Comparison of ENCODE assay signal across 8 mouse cellular contexts in genomic region chr7:112227266-112227562, GRCm38 (mm10). TPM values are rescaled to one million over a fixed set of nuclear protein-coding genes. Genes with fewer than 3 reads are reported as not detected.
DNase-seq lines count a peak whose midpoint lies in the region; ATAC-seq and TF ChIP-seq lines count a peak whose summit lies in the region.

No protein-coding gene starts in this region.

- peak overlapping the region; percentile 87 for H3K4me2 ChIP-seq in lung, postnatal 0 days (replicated peaks; ENCODE audit: low read depth, low read length)
- peak overlapping the region; percentile 99 for H3K4me2 ChIP-seq in limb, embryonic 13.5 days (replicated peaks)
- H3K4me2 ChIP-seq in stomach, embryonic 16.5 days (ENCODE audit: low read depth, low read length), result peak overlapping the region; percentile 69

- H3K4me3 ChIP-seq in heart, adult 2 months, result peak overlapping the region; percentile 91
- peak overlapping the region; percentile 64 for H3K4me3 ChIP-seq in lung, postnatal 0 days (ENCODE audit: low read depth, low read length)
- H3K4me3 ChIP-seq in limb, embryonic 13.5 days, result peak overlapping the region; percentile 52; the same call in 1 of the 2 replicates
- H3K4me3 ChIP-seq in stomach, embryonic 16.5 days (replicated peaks; ENCODE audit: low read length), result peak overlapping the region; percentile 72

- H3K4me1 ChIP-seq in heart, adult 2 months (ENCODE audit: control insufficient read depth, insufficient read depth, low read length), result peaks cover 17% of the 10 kb centered on the region
- H3K4me1 ChIP-seq in lung, postnatal 0 days (ENCODE audit: insufficient read depth, low read depth, low read length), result peaks cover 6% of the 10 kb centered on the region; the same call in 1 of the 2 replicates
- H3K4me1 ChIP-seq in limb, embryonic 13.5 days, result peaks cover 17% of the 10 kb centered on the region
- peaks cover 13% of the 10 kb centered on the region; the same call in 1 of the 2 replicates for H3K4me1 ChIP-seq in stomach, embryonic 16.5 days (ENCODE audit: control insufficient read depth, insufficient read depth, low read length)

- no peaks in the 10 kb centered on the region for H3K9me3 ChIP-seq in lung, postnatal 0 days (ENCODE audit: low read length)
- H3K9me3 ChIP-seq in limb, embryonic 13.5 days, result no peaks in the 10 kb centered on the region
- no peaks in the 10 kb centered on the region for H3K9me3 ChIP-seq in stomach, embryonic 16.5 days (replicated peaks; ENCODE audit: control insufficient read depth, low read length)

- TF ChIP-seq POLR2A in heart, adult 2 months (IDR thresholded peaks at IDR 0.05; ENCODE audit: insufficient read depth, low read depth, low read length), result no peak

- H3K9ac ChIP-seq in heart, adult 2 months (ENCODE audit: low read depth, low read length), result peak overlapping the region; percentile 85
- peak overlapping the region; percentile 60 for H3K9ac ChIP-seq in lung, postnatal 0 days (replicated peaks; ENCODE audit: low read depth)
- no peak overlapping the region for H3K9ac ChIP-seq in limb, embryonic 13.5 days
- H3K9ac ChIP-seq in stomach, embryonic 16.5 days (ENCODE audit: low read length), result peak overlapping the region; percentile 79

- TF ChIP-seq CTCF in heart, adult 2 months (IDR thresholded peaks at IDR 0.05), result no peak
- TF ChIP-seq CTCF in lung, postnatal 0 days (IDR thresholded peaks at IDR 0.05), result no peak

- no peak for TF ChIP-seq EP300 in heart, adult 2 months (IDR thresholded peaks at IDR 0.05; ENCODE audit: insufficient read depth, low read depth, low read length)
- TF ChIP-seq EP300 in lung, postnatal 0 days (IDR thresholded peaks at IDR 0.05), result no peak

- DNase-seq in heart, adult 2 months, result no peak
- DNase-seq in heart, adult 18-20 months, result no peak
- DNase-seq in lung, postnatal 0 days (ENCODE audit: low spot score), result no peak
- DNase-seq in lung, postnatal 25 days (ENCODE audit: low spot score), result no peak
- DNase-seq in layer of hippocampus, postnatal 14 days (ENCODE audit: low spot score in 2 of 2), result no peak
- DNase-seq in left cerebral cortex, adult 18-20 months (ENCODE audit: low spot score in 2 of 2), result no peak

- peaks cover 2% of the 10 kb centered on the region; the same call in 1 of the 2 replicates for H3K79me2 ChIP-seq in heart, adult 2 months (replicated peaks; ENCODE audit: control insufficient read depth, insufficient read depth, low read length)

- H3K27me3 ChIP-seq in heart, adult 2 months (ENCODE audit: control insufficient read depth, insufficient read depth, low read length), result no peaks in the 10 kb centered on the region
- no peaks in the 10 kb centered on the region for H3K27me3 ChIP-seq in lung, postnatal 0 days (replicated peaks; ENCODE audit: insufficient read depth, low read length)
- H3K27me3 ChIP-seq in limb, embryonic 13.5 days, result peaks cover 58% of the 10 kb centered on the region
- H3K27me3 ChIP-seq in stomach, embryonic 16.5 days (ENCODE audit: control insufficient read depth, insufficient read depth, low read length), result 0 out of 2 replicates have a peak, but pooled peaks cover 5% of the 10 kb centered on the region

- intact Hi-C loops in heart, adult 2 months (cut with DNase I), result loop anchor here (2.0 to 5.0 kb wide), 2 partner anchors 44 to 70 kb away; no protein-coding TSS in a partner anchor

- peak overlapping the region; percentile 83 for H3K27ac ChIP-seq in heart, adult 2 months
- peak overlapping the region; percentile 81 for H3K27ac ChIP-seq in lung, postnatal 0 days (ENCODE audit: low read length)
- H3K27ac ChIP-seq in limb, embryonic 13.5 days, result no peak overlapping the region
- no peak overlapping the region for H3K27ac ChIP-seq in stomach, embryonic 16.5 days (ENCODE audit: low read length)

- H3K36me3 ChIP-seq in heart, adult 2 months (ENCODE audit: control insufficient read depth, insufficient read depth, low read length), result no peaks in the 10 kb centered on the region
- no peaks in the 10 kb centered on the region for H3K36me3 ChIP-seq in lung, postnatal 0 days (ENCODE audit: insufficient read depth, low read length)
- H3K36me3 ChIP-seq in limb, embryonic 13.5 days, result no peaks in the 10 kb centered on the region
- no peaks in the 10 kb centered on the region for H3K36me3 ChIP-seq in stomach, embryonic 16.5 days (ENCODE audit: control insufficient read depth, insufficient read depth, low read length)

- 35% methylated on average over 6 of the region's 6 CpGs for WGBS in heart, adult 2 months
- 59% methylated on average over 6 of the region's 6 CpGs for WGBS in lung, postnatal 0 days
- 40% methylated on average over 6 of the region's 6 CpGs for WGBS in limb, embryonic 13.5 days
- 61% methylated on average over 6 of the region's 6 CpGs for WGBS in stomach, embryonic 16.5 days

- no peak for ATAC-seq in lung, postnatal 0 days
- ATAC-seq in limb, embryonic 13.5 days (ENCODE audit: low FRiP score, low read depth), result no peak
- ATAC-seq in stomach, embryonic 16.5 days (ENCODE audit: insufficient read depth, low FRiP score), result no peak

RNA-seq across cellular contexts. Expression of gene Mical2, which starts 1.6 kb away (rescaled TPM):
- 10 to 100 TPM; 87.7 to 89.1 TPM for total RNA-seq in heart, adult 2 months (2021)
- 44.8 and 53.7 TPM in 2 replicates for polyA plus RNA-seq in heart, adult 2 months (2012; rRNA removed)
- total RNA-seq in heart, adult 18-20 months (2021), result 10 to 100 TPM; 80.4 to 85.1 TPM
- 19.7 and 21.5 TPM in 2 replicates for polyA plus RNA-seq in lung, postnatal 0 days (2015; fragmentation: Nextera tagmentation; extraction: Ambion mirVana)
- 2.1 and 2.3 TPM in 2 replicates for polyA plus RNA-seq in limb, embryonic 13.5 days (2015; fragmentation: Nextera tagmentation; extraction: Ambion mirVana)
- polyA plus RNA-seq in stomach, embryonic 16.5 days (2015; fragmentation: Nextera tagmentation; extraction: Ambion mirVana), result 13.2 and 15.5 TPM in 2 replicates
- 100 to 1,000 TPM; 573 to 577 TPM for total RNA-seq in layer of hippocampus, postnatal 14 days (2021)
- 100 to 1,000 TPM; 503 to 562 TPM for total RNA-seq in left cerebral cortex, adult 18-20 months (2021)

Comparison
In these comparisons a context has a peak if more than half of its experiments do, and no peak if none do; other contexts are left out.
1. H3K27ac ChIP-seq: peak in heart, adult 2 months (single experiment) and lung, postnatal 0 days (single experiment); none in limb, embryonic 13.5 days (single experiment) and stomach, embryonic 16.5 days (single experiment).
2. RNA of gene Mical2, which starts 1.6 kb away (total RNA-seq): 573 to 577 TPM in layer of hippocampus, postnatal 14 days and 503 to 562 TPM in left cerebral cortex, adult 18-20 months; 87.7 to 89.1 TPM in heart, adult 2 months and 80.4 to 85.1 TPM in heart, adult 18-20 months; every median in the first group is over 4 times any median in the second.
3. Peak in every context shown above with its lines, with median percentiles within 50 percentile points of each other: H3K4me3 ChIP-seq and H3K4me2 ChIP-seq.